Mouse (Mus musculus): ENCODE data around the gene Sla2. TPM values are rescaled to one million over a fixed set of nuclear protein-coding genes. Genes with fewer than 3 reads are reported as not detected.
"Not testable (repeated sequence)": the region's sequence is repeated elsewhere in the genome, so short reads cannot be mapped to it uniquely, and the experiment has no call there.

Gene Sla2
- polyA plus RNA-seq, 1 experiment from 2014 or later: 2.4 TPM

GRCm38 (mm10) chr2:156928606-156929005 lies 41.6 kb upstream of the Sla2 start:
- Histone ChIP-seq H3K9me3 (ENCODE audit: low read length) (no peaks in the 10 kb centered on the region), H3K4me1 (ENCODE audit: insufficient read depth) (peaks cover 18% of the 10 kb centered on the region), H3K36me3 (replicated peaks; ENCODE audit: insufficient read depth, low read length) (peaks cover 12% of the 10 kb centered on the region), H3K4me3 (ENCODE audit: low read depth, low read length) (no peak overlapping the region), H3K27ac (ENCODE audit: low read depth) (no peak overlapping the region), H3K4me2 (ENCODE audit: low read depth, low read length) (no peak overlapping the region), H3K27me3 (ENCODE audit: insufficient read depth, low read length) (no peaks in the 10 kb centered on the region), H3K9ac (replicated peaks) (no peak overlapping the region)
- 90% methylated on average over 6 of the region's 6 CpGs for WGBS (ENCODE audit: insufficient replicate concordance)
- DNase-seq: no peak
- TF ChIP-seq EP300 (IDR thresholded peaks at IDR 0.05; ENCODE audit: low read depth) (no peak), CTCF (IDR thresholded peaks at IDR 0.05; ENCODE audit: low read depth) (no peak)
- no peak for ATAC-seq

- Histone ChIP-seq H3K9me3 (ENCODE audit: low read length) (no peaks in the 10 kb centered on the region), H3K4me1 (ENCODE audit: insufficient read depth) (peaks cover 21% of the 10 kb centered on the region), H3K27ac (ENCODE audit: low read depth) (no peak overlapping the region), H3K4me3 (ENCODE audit: low read depth, low read length) (no peak overlapping the region), H3K9ac (replicated peaks) (no peak overlapping the region), H3K27me3 (ENCODE audit: insufficient read depth, low read length) (no peaks in the 10 kb centered on the region), H3K4me2 (ENCODE audit: low read depth, low read length) (no peak overlapping the region), H3K36me3 (replicated peaks; ENCODE audit: insufficient read depth, low read length) (peaks cover 12% of the 10 kb centered on the region)
- DNase-seq (no peak), ATAC-seq (no peak)
- TF ChIP-seq CTCF (IDR thresholded peaks at IDR 0.05; ENCODE audit: low read depth) (no peak), EP300 (IDR thresholded peaks at IDR 0.05; ENCODE audit: low read depth) (no peak)
- WGBS (ENCODE audit: insufficient replicate concordance): 89% methylated on average over 6 of the region's 6 CpGs
Observed at GRCm38 (mm10) chr2:156927663-156928062, 40.7 kb upstream of the Sla2 start.

GRCm38 (mm10) chr2:156925611-156926010 lies 38.6 kb upstream of the Sla2 start:
- not testable (repeated sequence) for H3K36me3 ChIP-seq (replicated peaks; ENCODE audit: insufficient read depth, low read length); H3K4me2 ChIP-seq (ENCODE audit: low read depth, low read length); H3K27ac ChIP-seq (ENCODE audit: low read depth); H3K9ac ChIP-seq (replicated peaks); H3K9me3 ChIP-seq (ENCODE audit: low read length); H3K27me3 ChIP-seq (ENCODE audit: insufficient read depth, low read length); H3K4me3 ChIP-seq (ENCODE audit: low read depth, low read length); DNase-seq; ATAC-seq
- 84% methylated on average over 3 of the region's 3 CpGs for WGBS (ENCODE audit: insufficient replicate concordance)
- H3K4me1 ChIP-seq (ENCODE audit: insufficient read depth): peaks cover 21% of the 10 kb centered on the region

GRCm38 (mm10) chr2:156925075-156925474 lies 38.1 kb upstream of the Sla2 start:
- WGBS (ENCODE audit: insufficient replicate concordance): 81% methylated on average over 4 of the region's 4 CpGs

GRCm38 (mm10) chr2:156924210-156924898 lies 37.4 kb upstream of the Sla2 start:
- DNase-seq: peak; percentile 40
- Histone ChIP-seq H3K36me3 (replicated peaks; ENCODE audit: insufficient read depth, low read length) (peaks cover 7% of the 10 kb centered on the region; the same call in 1 of the 2 replicates), H3K4me1 (ENCODE audit: insufficient read depth) (peaks cover 21% of the 10 kb centered on the region), H3K27me3 (ENCODE audit: insufficient read depth, low read length) (no peaks in the 10 kb centered on the region), H3K9ac (replicated peaks) (0 out of 2 replicates have a peak overlapping the region, but pooled peaks have one; percentile 30), H3K4me3 (ENCODE audit: low read depth, low read length) (no peak overlapping the region), H3K9me3 (ENCODE audit: low read length) (no peaks in the 10 kb centered on the region), H3K4me2 (ENCODE audit: low read depth, low read length) (peak overlapping the region; percentile 42), H3K27ac (ENCODE audit: low read depth) (peak overlapping the region; percentile 73)
- TF ChIP-seq EP300 (IDR thresholded peaks at IDR 0.05; ENCODE audit: low read depth) (peak; percentile 89), CTCF (IDR thresholded peaks at IDR 0.05; ENCODE audit: low read depth) (no peak)
- WGBS (ENCODE audit: insufficient replicate concordance): 28% methylated on average over 3 of the region's 3 CpGs
- peak; percentile 90 for ATAC-seq

More at GRCm38 (mm10) chr2:156925075-156925474, 38.1 kb upstream of the Sla2 start:
- H3K4me2 ChIP-seq (ENCODE audit: low read depth, low read length); H3K27me3 ChIP-seq (ENCODE audit: insufficient read depth, low read length); H3K4me3 ChIP-seq (ENCODE audit: low read depth, low read length); DNase-seq; ATAC-seq; H3K9me3 ChIP-seq (ENCODE audit: low read length); H3K9ac ChIP-seq (replicated peaks); H3K36me3 ChIP-seq (replicated peaks; ENCODE audit: insufficient read depth, low read length): not testable (repeated sequence)
- peaks cover 21% of the 10 kb centered on the region for H3K4me1 ChIP-seq (ENCODE audit: insufficient read depth)
- peak overlapping the region; percentile 73 for H3K27ac ChIP-seq (ENCODE audit: low read depth)

- H3K4me1 ChIP-seq (ENCODE audit: insufficient read depth): peaks cover 24% of the 10 kb centered on the region
Observed at GRCm38 (mm10) chr2:156923057-156923456, 36.1 kb upstream of the Sla2 start.

More at GRCm38 (mm10) chr2:156923057-156923456, 36.1 kb upstream of the Sla2 start:
- Histone ChIP-seq H3K27ac (ENCODE audit: low read depth) (no peak overlapping the region), H3K36me3 (replicated peaks; ENCODE audit: insufficient read depth, low read length) (peaks cover under 1% of the 10 kb centered on the region; the same call in 1 of the 2 replicates), H3K4me2 (ENCODE audit: low read depth, low read length) (no peak overlapping the region), H3K4me3 (ENCODE audit: low read depth, low read length) (no peak overlapping the region), H3K9me3 (ENCODE audit: low read length) (no peaks in the 10 kb centered on the region), H3K9ac (replicated peaks) (no peak overlapping the region), H3K27me3 (ENCODE audit: insufficient read depth, low read length) (no peaks in the 10 kb centered on the region)
- ATAC-seq: no peak
- TF ChIP-seq CTCF (IDR thresholded peaks at IDR 0.05; ENCODE audit: low read depth): no peak
- no peak for TF ChIP-seq EP300 (IDR thresholded peaks at IDR 0.05; ENCODE audit: low read depth)
- WGBS (ENCODE audit: insufficient replicate concordance): 77% methylated on average over 5 of the region's 5 CpGs
- DNase-seq: no peak

Measured in liver, postnatal 0 days (tissue).